Mouse (Mus musculus) liver, embryonic 15.5 days (tissue): Measurements from ENCODE around the gene Ncor2. TPM values are rescaled to one million over a fixed set of nuclear protein-coding genes. Genes with fewer than 3 reads are reported as not detected.
A peak's percentile ranks its signal among the peaks of the same experiment; 100 is the strongest.

Source experiments
- ATAC-seq: fragments of 200-750 bp; cut with Nextera tagmentation; 2 replicates; pipeline ENCODE4 v1.8.0; 2017; ENCODE audit warnings: moderate number of reproducible peaks, mild to moderate bottlenecking, moderate library complexity; ENCODE audit not compliant: insufficient read depth
- H3K27ac ChIP-seq: fragments of 300-500 bp; sonication (generic); replicated peaks from 2 replicates; pipeline ENCODE4 v1.5.1; 2015; ENCODE audit warnings: mild to moderate bottlenecking, inconsistent platforms
- H3K27me3 ChIP-seq: fragments of 300-500 bp; sonication (generic); 2 replicates; pipeline ENCODE4 v1.6.1; 2015; ENCODE audit warnings: mild to moderate bottlenecking, inconsistent platforms
- H3K36me3 ChIP-seq: fragments of 300-500 bp; sonication (generic); replicated peaks from 2 replicates; pipeline ENCODE4 v1.6.1; 2015; ENCODE audit warnings: moderate library complexity, mild to moderate bottlenecking, inconsistent platforms
- H3K4me1 ChIP-seq: fragments of 300-500 bp; sonication (generic); replicated peaks from 2 replicates; pipeline ENCODE4 v1.6.1; 2015; ENCODE audit warnings: inconsistent platforms
- H3K4me2 ChIP-seq: fragments of 300-500 bp; sonication (generic); 2 replicates; pipeline ENCODE4 v1.6.1; 2015; ENCODE audit warnings: moderate library complexity, mild to moderate bottlenecking, inconsistent platforms
- H3K4me3 ChIP-seq: fragments of 300-500 bp; sonication (generic); replicated peaks from 2 replicates; pipeline ENCODE4 v1.5.1; 2015; ENCODE audit warnings: mild to moderate bottlenecking, inconsistent platforms
- H3K9ac ChIP-seq: fragments of 300-500 bp; sonication (generic); 2 replicates; pipeline ENCODE4 v1.6.1; 2015; ENCODE audit warnings: moderate library complexity, mild to moderate bottlenecking, inconsistent platforms
- H3K9me3 ChIP-seq: fragments of 300-500 bp; sonication (generic); replicated peaks from 2 replicates; pipeline ENCODE4 v1.6.1; 2016; ENCODE audit warnings: inconsistent platforms
- WGBS: fragments of 180-500 bp; shearing (Covaris S2); methylation state at CpG from one replicate; pipeline ENCODE4 v1.1.7; 2015; ENCODE audit warnings: mixed read lengths; ENCODE audit not compliant: insufficient replicate concordance; 5-methylcytosine and 5-hydroxymethylcytosine counted together
- polyA plus RNA-seq: library from polyadenylated mRNA; unstranded; fragments of >200 nt; fragmentation: Nextera tagmentation; extraction: Ambion mirVana; gene quantifications from 2 replicates; pipeline ENCODE4 v1.2.1, GENCODE M21; 2015

The Ncor2 gene
- polyA plus RNA-seq, 1 experiment from 2014 or later: 3.8 TPM

DNA sequence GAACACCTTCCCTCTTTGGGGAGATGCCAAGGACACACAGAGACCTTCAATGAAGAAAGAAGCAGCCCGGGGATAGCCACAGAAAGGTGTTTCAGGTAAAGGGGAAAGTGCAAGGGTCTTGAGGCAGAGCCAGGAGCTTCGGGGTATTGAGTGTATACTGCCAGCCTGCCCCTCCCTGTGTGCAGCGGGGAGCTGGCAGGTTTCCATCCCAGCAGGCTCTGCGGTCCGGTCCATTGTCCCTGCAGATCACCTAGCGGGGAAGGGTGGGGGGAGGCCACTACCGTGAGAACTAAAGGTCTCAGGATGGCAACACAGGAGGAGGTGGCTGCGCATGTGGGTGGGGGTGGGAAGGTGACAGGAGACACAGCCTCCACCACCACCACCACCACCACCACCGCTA lies 12.6 kb upstream of the Ncor2 start:
- H3K27ac ChIP-seq: no peak overlapping the region
- H3K9ac ChIP-seq: no peak overlapping the region
- no peaks in the 10 kb centered on the region for H3K36me3 ChIP-seq
- H3K27me3 ChIP-seq: peaks cover 7% of the 10 kb centered on the region; the same call in 1 of the 2 replicates
- no peaks in the 10 kb centered on the region for H3K4me1 ChIP-seq
- ATAC-seq: no peak
- H3K4me3 ChIP-seq: no peak overlapping the region
- no peaks in the 10 kb centered on the region for H3K9me3 ChIP-seq
- WGBS: 61% methylated on average over 9 of the region's 9 CpGs
- no peak overlapping the region for H3K4me2 ChIP-seq

DNA sequence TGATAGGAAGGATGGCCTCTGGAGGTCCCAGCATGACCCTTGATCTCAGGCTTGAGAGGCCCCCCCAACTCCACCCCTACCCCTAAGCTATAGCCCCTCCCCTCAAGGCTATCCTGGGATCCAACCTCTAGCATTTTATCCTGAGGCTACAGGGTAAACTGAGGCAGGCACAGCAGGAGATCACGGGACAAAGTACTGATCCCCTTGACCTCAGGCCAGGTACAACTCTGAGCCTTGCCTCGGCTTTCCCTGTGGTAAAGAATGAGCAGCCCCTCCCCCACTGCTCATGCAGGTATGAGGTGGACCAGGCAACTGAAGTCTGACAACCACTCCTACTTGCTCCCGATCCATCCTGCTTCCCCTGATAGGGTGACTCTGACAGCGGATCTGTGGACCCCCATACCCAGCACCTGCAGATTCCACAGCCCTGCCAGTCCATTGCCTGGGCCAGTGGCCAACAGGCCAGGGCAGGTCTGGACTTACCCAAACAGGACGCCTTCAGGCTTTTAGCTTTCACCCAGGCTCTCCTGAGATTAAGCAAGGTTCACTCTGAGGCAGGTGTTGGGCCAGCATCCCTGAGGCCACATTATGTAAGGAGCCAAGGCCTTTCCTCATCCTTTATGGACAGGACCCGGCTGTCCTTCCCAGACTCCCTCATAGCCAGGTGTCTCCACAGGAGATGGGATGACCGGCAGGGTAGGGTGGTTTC lies 11.2 kb upstream of the Ncor2 start:
- no peak overlapping the region for H3K4me2 ChIP-seq
- 57% methylated on average over 7 of the region's 7 CpGs for WGBS
- H3K4me3 ChIP-seq: no peak overlapping the region
- H3K9ac ChIP-seq: no peak overlapping the region
- H3K4me1 ChIP-seq: no peaks in the 10 kb centered on the region
- peaks cover 16% of the 10 kb centered on the region for H3K27me3 ChIP-seq
- no peak overlapping the region for H3K27ac ChIP-seq
- H3K9me3 ChIP-seq: no peaks in the 10 kb centered on the region
- no peak for ATAC-seq
- H3K36me3 ChIP-seq: no peaks in the 10 kb centered on the region

DNA sequence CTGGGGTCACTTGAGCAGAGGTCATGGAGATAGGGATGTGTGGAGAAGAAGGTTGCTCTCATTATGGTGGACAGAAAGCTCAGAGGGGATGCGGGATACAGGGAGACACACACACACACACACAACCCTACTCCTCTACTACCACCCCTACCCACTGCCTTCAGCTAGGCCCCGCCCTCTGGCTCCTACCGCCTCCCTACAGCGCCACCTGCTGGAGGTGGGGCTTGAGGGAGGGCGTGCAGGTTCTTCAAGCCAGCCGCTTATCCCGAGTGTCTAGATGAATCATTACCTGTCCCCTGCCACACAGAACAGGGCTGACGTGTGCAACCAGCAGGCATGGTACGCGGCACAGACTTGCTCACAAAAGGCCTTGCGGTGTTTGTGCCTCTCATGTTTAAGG lies 10.6 kb upstream of the Ncor2 start:
- no peak for ATAC-seq
- WGBS: 27% methylated on average over 11 of the region's 11 CpGs
- Histone ChIP-seq H3K36me3 (no peaks in the 10 kb centered on the region), H3K4me1 (no peaks in the 10 kb centered on the region), H3K4me2 (no peak overlapping the region), H3K9me3 (no peaks in the 10 kb centered on the region), H3K9ac (no peak overlapping the region), H3K27ac (no peak overlapping the region), H3K4me3 (no peak overlapping the region), H3K27me3 (peaks cover 23% of the 10 kb centered on the region)

DNA sequence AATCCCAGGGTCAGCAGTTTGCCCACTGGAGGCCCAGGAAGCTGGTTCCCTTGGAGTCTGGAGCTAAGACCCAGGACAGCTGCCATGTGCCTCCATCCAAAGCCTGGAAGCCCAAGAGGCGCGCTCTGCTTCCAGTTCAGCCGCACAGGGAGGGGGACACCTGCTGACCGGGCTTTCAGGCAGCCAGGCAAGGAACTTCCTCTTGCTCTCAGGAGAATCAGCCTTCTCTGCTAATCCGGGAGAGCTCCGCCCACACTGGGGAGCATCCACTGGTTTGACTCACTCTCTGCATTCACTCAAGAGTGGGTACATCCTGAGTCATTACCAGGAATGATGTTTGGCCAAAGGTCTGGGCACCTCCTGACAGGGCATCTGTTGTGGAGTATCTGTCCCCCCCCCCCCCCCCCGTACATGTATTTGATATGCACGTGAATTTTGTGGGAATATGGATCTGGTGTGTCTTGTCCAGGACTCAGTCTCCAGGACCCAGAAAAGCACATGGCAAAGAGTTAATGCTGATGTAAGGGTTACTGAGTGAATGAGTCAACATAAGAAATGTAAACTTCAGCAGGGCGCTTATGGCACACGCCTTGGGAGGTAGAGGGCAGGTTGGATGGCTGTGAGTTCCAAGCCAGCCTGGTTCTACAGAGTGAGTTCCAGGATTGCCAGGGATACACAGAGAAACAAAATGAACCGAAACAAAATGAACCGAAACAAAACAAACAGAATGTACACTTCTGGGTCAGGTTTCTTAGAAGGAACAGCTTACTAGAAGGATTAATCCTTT lies 10.0 kb upstream of the Ncor2 start:
- H3K4me2 ChIP-seq: no peak overlapping the region
- H3K27me3 ChIP-seq: peaks cover 27% of the 10 kb centered on the region
- no peaks in the 10 kb centered on the region for H3K4me1 ChIP-seq
- no peaks in the 10 kb centered on the region for H3K36me3 ChIP-seq
- WGBS: 29% methylated on average over 12 of the region's 12 CpGs
- H3K9me3 ChIP-seq: no peaks in the 10 kb centered on the region
- H3K4me3 ChIP-seq: no peak overlapping the region
- no peak for ATAC-seq
- H3K9ac ChIP-seq: no peak overlapping the region
- no peak overlapping the region for H3K27ac ChIP-seq

DNA sequence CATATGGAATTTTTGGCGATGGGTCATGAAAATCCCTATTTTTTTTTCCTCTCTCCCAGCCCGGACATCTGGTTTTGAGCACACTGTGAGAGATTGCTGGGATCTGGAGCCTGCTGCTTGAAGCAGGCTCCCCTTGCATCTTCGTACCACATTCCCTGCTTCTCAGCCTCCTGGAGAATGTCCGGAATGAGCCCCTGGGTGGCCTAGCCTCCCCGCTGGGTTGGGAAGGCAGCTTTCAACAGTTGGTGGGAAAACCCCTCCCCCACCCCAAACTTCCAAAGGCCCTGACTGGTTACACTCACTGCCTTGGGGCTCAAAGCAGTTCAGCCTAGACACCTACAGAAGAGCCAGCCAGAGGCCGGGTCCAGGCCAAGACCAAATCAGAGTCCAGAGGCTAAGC lies 5.8 kb upstream of the Ncor2 start:
- Histone ChIP-seq H3K36me3 (no peaks in the 10 kb centered on the region), H3K4me3 (no peak overlapping the region), H3K4me2 (no peak overlapping the region), H3K4me1 (peaks cover 5% of the 10 kb centered on the region), H3K9ac (no peak overlapping the region), H3K9me3 (no peaks in the 10 kb centered on the region), H3K27ac (no peak overlapping the region; the same call in 1 of the 2 replicates), H3K27me3 (peaks cover 44% of the 10 kb centered on the region)
- WGBS: 53% methylated on average over 6 of the region's 6 CpGs
- ATAC-seq: no peak

DNA sequence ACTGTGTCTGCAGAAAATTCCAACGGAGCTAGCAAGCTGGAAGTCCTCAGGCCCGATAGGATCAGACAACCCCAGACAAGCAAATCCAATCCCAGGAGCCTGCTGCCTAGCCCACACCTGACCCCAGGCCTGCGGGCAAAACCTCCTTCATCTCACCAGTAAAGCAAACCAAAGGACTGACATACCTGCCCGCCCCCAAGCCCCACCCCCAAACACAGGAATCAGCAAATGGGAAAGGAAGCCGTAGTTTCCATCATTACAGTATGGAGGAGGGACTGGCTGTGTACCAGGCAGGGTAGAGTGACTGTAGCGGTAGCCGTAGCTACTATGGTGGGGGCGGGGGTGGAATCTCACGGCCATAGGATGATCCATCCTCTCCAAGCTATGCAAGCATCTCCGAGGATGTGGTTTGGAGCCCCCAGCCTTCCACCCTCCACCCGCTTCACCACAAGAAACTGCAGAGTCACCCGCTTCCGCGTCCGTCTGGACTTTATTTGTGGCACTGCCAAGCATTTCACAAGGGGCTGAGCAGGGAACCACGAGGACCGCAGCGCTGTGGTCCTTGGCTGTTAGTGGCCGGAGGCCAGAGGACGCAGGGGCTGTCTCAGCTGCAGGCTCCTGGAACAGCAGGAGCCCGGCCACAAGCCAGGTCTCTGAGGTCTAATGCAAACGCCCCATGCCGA lies 4.4 kb upstream of the Ncor2 start:
- no peaks in the 10 kb centered on the region for H3K9me3 ChIP-seq
- no peak overlapping the region for H3K4me3 ChIP-seq
- no peak for ATAC-seq
- no peak overlapping the region for H3K9ac ChIP-seq
- 15% methylated on average over 23 of the region's 23 CpGs for WGBS
- H3K4me1 ChIP-seq: peaks cover 14% of the 10 kb centered on the region
- peak overlapping the region; percentile 13; the same call in 1 of the 2 replicates for H3K4me2 ChIP-seq
- no peak overlapping the region for H3K27ac ChIP-seq
- H3K36me3 ChIP-seq: no peaks in the 10 kb centered on the region
- peaks cover 53% of the 10 kb centered on the region for H3K27me3 ChIP-seq

DNA sequence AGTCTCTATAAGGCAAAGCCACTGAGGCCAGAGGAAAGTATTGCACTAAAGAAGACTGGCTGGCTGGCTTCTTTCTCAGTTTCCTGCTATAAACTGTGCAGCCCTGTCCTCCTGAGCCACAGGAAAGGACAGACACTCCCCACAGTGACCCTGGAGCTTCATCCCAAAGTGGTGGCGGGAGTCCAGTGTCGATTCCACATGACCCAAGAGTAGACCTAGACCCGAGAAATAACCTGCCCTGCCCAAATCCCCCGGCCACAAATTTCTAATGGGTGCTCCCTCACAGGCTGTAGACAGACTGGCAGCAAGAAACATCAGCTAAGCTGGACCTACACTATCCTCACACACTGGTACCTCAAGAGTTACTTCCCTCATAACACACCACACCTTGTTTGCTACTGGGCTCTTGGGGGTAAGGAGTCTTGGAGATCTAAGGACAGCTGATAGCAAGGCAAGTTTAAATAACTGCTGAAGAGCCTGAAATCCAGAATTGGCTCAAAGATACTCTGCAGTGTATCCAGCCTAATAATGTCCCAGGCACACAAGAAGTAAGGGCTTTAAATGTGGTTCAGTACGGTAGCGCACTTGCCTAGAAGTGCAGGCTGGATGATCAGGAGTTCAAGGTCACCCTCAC lies 1.7 kb upstream of the Ncor2 start:
- Histone ChIP-seq H3K4me1 (peaks cover 38% of the 10 kb centered on the region), H3K9ac (no peak overlapping the region), H3K4me2 (no peak overlapping the region), H3K9me3 (no peaks in the 10 kb centered on the region), H3K4me3 (no peak overlapping the region), H3K27me3 (peaks cover 57% of the 10 kb centered on the region), H3K36me3 (no peaks in the 10 kb centered on the region), H3K27ac (no peak overlapping the region)
- ATAC-seq: no peak
- 65% methylated on average over 6 of the region's 6 CpGs for WGBS

DNA sequence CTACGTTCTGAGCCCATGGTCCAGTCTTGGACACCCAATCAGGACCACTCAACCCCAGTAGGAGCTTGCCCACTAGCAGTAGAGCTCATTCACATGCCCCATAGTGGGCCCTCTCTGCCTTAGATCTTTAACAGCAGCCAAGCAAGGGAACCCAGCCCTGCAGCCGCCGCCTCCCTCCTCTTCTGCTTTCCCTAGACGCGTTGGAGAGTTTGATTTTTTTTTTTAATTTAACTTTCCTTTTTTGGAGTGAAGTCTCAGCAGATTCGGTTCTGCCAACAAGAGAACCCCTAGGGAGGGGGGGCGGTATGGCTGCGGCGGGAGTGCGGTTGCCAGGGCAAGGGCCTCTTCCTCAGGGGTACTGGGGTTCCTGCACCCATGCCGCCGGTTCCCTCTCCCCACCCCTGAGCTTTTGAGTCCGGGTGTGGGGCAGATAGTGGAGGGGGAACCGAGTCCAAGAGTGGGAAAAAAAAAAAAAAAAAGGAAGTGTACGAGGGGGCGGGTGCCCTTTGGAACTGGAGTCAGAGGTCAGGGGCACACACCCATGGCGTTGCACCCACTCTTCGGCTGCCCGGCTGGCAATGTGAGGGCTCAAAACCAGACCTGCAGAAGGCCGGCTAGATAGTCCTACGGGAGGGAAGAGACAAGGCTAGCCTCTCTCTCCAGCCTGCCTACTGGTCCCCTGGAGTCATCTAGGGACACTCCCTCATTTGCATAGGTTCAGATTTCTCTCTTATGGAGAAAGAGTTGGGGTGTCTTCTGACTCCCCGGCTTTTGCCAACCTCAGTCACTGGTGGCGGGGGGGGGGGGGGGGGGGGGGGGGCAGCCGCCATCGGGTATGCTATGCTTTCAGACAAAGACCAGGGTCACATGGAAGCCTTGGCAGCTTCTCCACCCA lies 963 bp upstream of the Ncor2 start:
- peak overlapping the region; percentile 72 for H3K4me3 ChIP-seq
- peak overlapping the region; percentile 57 for H3K27ac ChIP-seq
- H3K9me3 ChIP-seq: no peaks in the 10 kb centered on the region
- H3K4me1 ChIP-seq: peaks cover 45% of the 10 kb centered on the region
- peak overlapping the region; percentile 94 for H3K4me2 ChIP-seq
- 2% methylated on average over 24 of the region's 25 CpGs for WGBS
- H3K27me3 ChIP-seq: peaks cover 50% of the 10 kb centered on the region
- peak; percentile 9; the same call in 1 of the 2 replicates for ATAC-seq
- H3K9ac ChIP-seq: no peak overlapping the region
- no peaks in the 10 kb centered on the region for H3K36me3 ChIP-seq

DNA sequence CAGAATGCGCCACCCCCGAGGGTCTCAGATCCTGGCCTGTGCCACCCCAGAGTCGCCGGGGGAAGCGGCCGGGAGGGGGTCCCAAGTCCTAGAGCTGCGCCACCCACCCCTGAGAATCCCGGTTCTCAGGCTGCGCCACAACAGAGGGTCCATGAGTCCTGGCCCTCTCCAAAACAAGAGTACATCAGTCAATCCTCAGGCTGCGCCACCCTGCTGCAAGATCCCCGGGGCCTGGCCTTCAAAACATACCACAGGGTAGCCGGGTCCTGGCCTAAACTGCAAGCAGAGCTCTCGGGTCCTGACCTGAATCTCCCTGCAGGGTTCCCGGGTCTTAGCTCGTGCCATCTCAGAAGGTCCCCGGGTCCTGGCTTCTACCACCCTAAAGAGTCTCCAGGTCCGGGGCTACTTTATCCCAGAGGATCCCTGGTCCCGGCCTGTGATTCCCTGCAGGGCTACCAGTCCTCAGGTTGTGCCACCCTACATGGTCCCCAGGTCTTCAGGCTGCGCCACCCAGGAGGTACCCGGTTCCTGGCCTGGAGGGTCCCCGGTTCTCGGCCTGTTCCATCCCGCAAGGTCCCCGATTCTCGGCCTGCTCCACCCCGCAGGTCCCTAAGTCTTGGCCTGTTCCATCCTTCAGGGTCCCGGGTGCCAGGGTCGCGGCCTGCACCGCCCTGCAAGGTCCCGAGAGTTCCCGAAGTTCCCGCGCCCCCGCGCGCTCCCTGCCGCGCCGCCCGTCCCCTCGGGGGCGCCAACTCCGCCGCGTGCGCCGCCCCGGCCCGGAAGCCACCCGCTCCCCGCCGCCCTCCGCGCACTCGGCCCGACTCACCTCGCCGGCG lies 630 bp downstream of the Ncor2 start:
- under 1% methylated on average over 60 of the region's 60 CpGs for WGBS
- peak overlapping the region; percentile 72 for H3K4me3 ChIP-seq
- H3K27ac ChIP-seq: peak overlapping the region; percentile 64
- peak overlapping the region; percentile 94 for H3K4me2 ChIP-seq
- no peaks in the 10 kb centered on the region for H3K36me3 ChIP-seq
- peaks cover 56% of the 10 kb centered on the region for H3K4me1 ChIP-seq
- H3K9ac ChIP-seq: peak overlapping the region; percentile 56
- H3K9me3 ChIP-seq: no peaks in the 10 kb centered on the region
- H3K27me3 ChIP-seq: peaks cover 35% of the 10 kb centered on the region
- ATAC-seq: peak; percentile 59
